Mouse (Mus musculus) A20 (cell line): Measurements from ENCODE around the gene Chmp3.
A peak's percentile ranks its signal among the peaks of the same experiment; 100 is the strongest.

ENCODE experiments used
- DNase-seq: peaks from one replicate; pipeline ENCODE4 v3.0.0-alpha.2; 2011; ENCODE audit warnings: low read depth, low spot score

Chmp3 gene

GRCm38 (mm10) chr6:71608994-71609393 lies 65.4 kb downstream of the Chmp3 start:
- no peak for DNase-seq

- DNase-seq, result no peak
These were observed 66.4 kb downstream of the Chmp3 start for GRCm38 (mm10) chr6:71609968-71610367.

- no peak for DNase-seq
These were observed 69.6 kb downstream of the Chmp3 start for GRCm38 (mm10) chr6:71613225-71613624.

GRCm38 (mm10) chr6:71616959-71617358 lies 73.4 kb downstream of the Chmp3 start:
- no peak for DNase-seq

- DNase-seq, result no peak
These were observed 78.0 kb downstream of the Chmp3 start for GRCm38 (mm10) chr6:71621551-71621950.

GRCm38 (mm10) chr6:71621981-71622380 lies 78.4 kb downstream of the Chmp3 start:
- no peak for DNase-seq

- DNase-seq, result no peak
These were observed 81.1 kb downstream of the Chmp3 start for GRCm38 (mm10) chr6:71624723-71625122.

GRCm38 (mm10) chr6:71625984-71626383 lies 82.4 kb downstream of the Chmp3 start:
- no peak for DNase-seq

GRCm38 (mm10) chr6:71627325-71627724 lies 83.7 kb downstream of the Chmp3 start:
- DNase-seq, result no peak

GRCm38 (mm10) chr6:71631196-71631595 lies 87.6 kb downstream of the Chmp3 start:
- DNase-seq, result peak; percentile 8

GRCm38 (mm10) chr6:71631706-71632461 lies 88.3 kb downstream of the Chmp3 start:
- peak; percentile 23 for DNase-seq
